Mouse (Mus musculus) ES-Bruce4 (cell line): ENCODE measurements around the gene Cobl.

Source experiments
- CTCF ChIP-seq: IDR thresholded peaks from one replicate; pipeline ENCODE4 v1.8.1; 2011; ENCODE audit warnings: low read depth, low read length
- POLR2A ChIP-seq: IDR thresholded peaks from one replicate; pipeline ENCODE4 v1.8.1; 2011; ENCODE audit warnings: low read length; ENCODE audit not compliant: insufficient read depth

GRCm38 (mm10) chr11:12465229-12465628 lies 469 bp upstream of the Cobl start:
- TF ChIP-seq CTCF = no peak
- no peak for TF ChIP-seq POLR2A
